Mouse (Mus musculus) ES-Bruce4 (cell line): ENCODE measurements at regions not wholly inside any gene's neighbourhood (a gene's known extent, or its start where the extent isn't known, plus 50 kb on each side); places are given as distances from the start of the nearest gene placed in this dataset.

Experiments
- CTCF ChIP-seq: IDR thresholded peaks from one replicate; pipeline ENCODE4 v1.8.1; 2011; ENCODE audit warnings: low read depth, low read length
- POLR2A ChIP-seq: IDR thresholded peaks from one replicate; pipeline ENCODE4 v1.8.1; 2011; ENCODE audit warnings: low read length; ENCODE audit not compliant: insufficient read depth

- TF ChIP-seq POLR2A (no peak), CTCF (no peak)
These were observed 531.3 kb downstream of the Cypt12 start for GRCm38 (mm10) chr3:18479557-18479956.
